Mouse (Mus musculus) bone marrow macrophage, adult 2 months (primary cell): ENCODE measurements around the gene Camk2g.

ENCODE experiments used
- CTCF ChIP-seq: IDR thresholded peaks from 2 replicates; pipeline ENCODE4 v1.5.1; 2012; ENCODE audit warnings: low read depth, mild to moderate bottlenecking, low read length, moderate library complexity
- POLR2A ChIP-seq: IDR thresholded peaks from 2 replicates; pipeline ENCODE4 v1.6.1; 2012; ENCODE audit warnings: mild to moderate bottlenecking, low read depth, low read length, borderline replicate concordance

- TF ChIP-seq CTCF (no peak), POLR2A (no peak)
Measured at GRCm38 (mm10) chr14:20796643-20797042, 2.8 kb upstream of the Camk2g start.
